Mouse (Mus musculus): ENCODE data around the gene Tmem165. TPM values are rescaled to one million over a fixed set of nuclear protein-coding genes. Genes with fewer than 3 reads are reported as not detected.
A peak's percentile ranks its signal among the peaks of the same experiment; 100 is the strongest.

Gene Tmem165
- 108 and 110 TPM in 2 replicates for polyA plus RNA-seq (2015; fragmentation: Nextera tagmentation; extraction: Ambion mirVana)

- Histone ChIP-seq H3K4me3 (peak within 1 kb of the TSS; percentile 91), H3K27ac (peak within 1 kb of the TSS; percentile 97), H3K9me3 (no peaks in the 10 kb centered on the region), H3K9ac (peak within 1 kb of the TSS; percentile 95), H3K4me1 (peaks cover 29% of the 10 kb centered on the region), H3K36me3 (no peaks in the 10 kb centered on the region), H3K4me2 (peak within 1 kb of the TSS; percentile 84), H3K27me3 (no peaks in the 10 kb centered on the region)
- WGBS: under 1% methylated on average over 44 of the region's 62 CpGs
- peak; percentile 97 for ATAC-seq (ENCODE audit: borderline replicate concordance, extremely low read depth, low FRiP score, low TSS enrichment)
Measured at GRCm38 (mm10) chr5:76183750-76184261, at the start of gene Tmem165. Gene Tmem165, plus strand, starts transcription at chr5:76183880.

DNA sequence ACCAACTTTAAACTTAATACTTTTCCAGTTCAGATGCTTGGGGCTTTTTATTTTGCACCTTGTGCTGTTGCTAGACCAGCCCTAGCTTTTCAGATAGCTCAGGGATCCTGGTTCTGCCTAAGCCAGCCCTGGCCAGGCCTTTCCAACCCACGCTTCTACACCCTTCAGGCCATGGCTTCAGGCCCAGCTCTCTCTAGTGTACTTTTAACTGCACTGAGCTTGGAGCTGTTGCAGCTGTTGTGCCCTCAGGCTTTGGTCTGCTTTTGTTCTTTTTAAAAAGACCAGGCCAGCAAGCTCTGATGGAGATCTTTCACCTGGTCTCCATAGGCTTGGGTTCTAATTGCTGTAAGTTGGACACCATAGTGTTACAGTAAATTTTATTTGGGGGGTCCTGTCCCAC lies 48.0 kb upstream of the Tmem165 start:
- H3K36me3 ChIP-seq: no peaks in the 10 kb centered on the region
- H3K4me3 ChIP-seq: no peak overlapping the region
- ATAC-seq (ENCODE audit: borderline replicate concordance, extremely low read depth, low FRiP score, low TSS enrichment): no peak
- peaks cover 8% of the 10 kb centered on the region for H3K4me1 ChIP-seq
- H3K9ac ChIP-seq: no peak overlapping the region
- H3K27me3 ChIP-seq: no peaks in the 10 kb centered on the region
- H3K4me2 ChIP-seq: no peak overlapping the region
- 64% methylated on average over 1 of the region's 1 CpGs for WGBS
- no peaks in the 10 kb centered on the region for H3K9me3 ChIP-seq
- H3K27ac ChIP-seq: peak overlapping the region; percentile 62

- Histone ChIP-seq H3K36me3 (no peaks in the 10 kb centered on the region), H3K4me1 (peaks cover 12% of the 10 kb centered on the region), H3K9ac (no peak overlapping the region), H3K9me3 (no peaks in the 10 kb centered on the region), H3K4me2 (no peak overlapping the region), H3K4me3 (no peak overlapping the region), H3K27ac (peak overlapping the region; percentile 62), H3K27me3 (no peaks in the 10 kb centered on the region)
- 92% methylated on average over 3 of the region's 3 CpGs for WGBS
- no peak for ATAC-seq (ENCODE audit: borderline replicate concordance, extremely low read depth, low FRiP score, low TSS enrichment)
Measured at GRCm38 (mm10) chr5:76136271-76136670, 47.4 kb upstream of the Tmem165 start.

- Histone ChIP-seq H3K4me2 (no peak overlapping the region), H3K4me1 (peaks cover 15% of the 10 kb centered on the region), H3K9ac (no peak overlapping the region), H3K36me3 (no peaks in the 10 kb centered on the region), H3K9me3 (no peaks in the 10 kb centered on the region), H3K4me3 (no peak overlapping the region), H3K27me3 (no peaks in the 10 kb centered on the region), H3K27ac (no peak overlapping the region)
- WGBS: 96% methylated on average over 1 of the region's 1 CpGs
- no peak for ATAC-seq (ENCODE audit: borderline replicate concordance, extremely low read depth, low FRiP score, low TSS enrichment)
Measured at GRCm38 (mm10) chr5:76137586-76137985, 46.1 kb upstream of the Tmem165 start.

DNA sequence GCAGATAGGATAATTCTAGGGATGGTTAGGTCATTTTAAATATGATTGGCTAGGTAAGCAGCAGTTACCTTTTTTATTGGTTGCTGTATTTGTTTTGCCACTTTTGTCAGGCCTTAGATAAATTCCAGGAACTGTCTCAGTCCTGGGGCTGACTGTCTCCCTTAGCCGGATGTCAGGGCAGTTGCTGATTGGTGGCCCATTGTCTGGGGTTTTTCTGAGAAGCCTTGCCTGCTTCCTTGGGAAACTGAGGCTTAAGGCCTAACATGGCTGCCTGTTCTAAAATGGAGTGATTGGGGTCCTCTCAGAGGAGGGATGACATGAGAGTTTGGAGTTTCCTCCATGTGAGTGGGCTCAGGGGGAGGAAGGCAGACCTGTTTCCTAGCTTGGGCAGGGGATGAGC lies 45.6 kb upstream of the Tmem165 start:
- no peak overlapping the region for H3K27ac ChIP-seq
- no peaks in the 10 kb centered on the region for H3K9me3 ChIP-seq
- no peak overlapping the region for H3K4me3 ChIP-seq
- 62% methylated on average over 1 of the region's 1 CpGs for whole genome bisulfite sequencing
- peaks cover 15% of the 10 kb centered on the region for H3K4me1 ChIP-seq
- H3K36me3 ChIP-seq: no peaks in the 10 kb centered on the region
- ATAC-seq (ENCODE audit: borderline replicate concordance, extremely low read depth, low FRiP score, low TSS enrichment): no peak
- no peaks in the 10 kb centered on the region for H3K27me3 ChIP-seq
- H3K9ac ChIP-seq: no peak overlapping the region
- no peak overlapping the region for H3K4me2 ChIP-seq

DNA sequence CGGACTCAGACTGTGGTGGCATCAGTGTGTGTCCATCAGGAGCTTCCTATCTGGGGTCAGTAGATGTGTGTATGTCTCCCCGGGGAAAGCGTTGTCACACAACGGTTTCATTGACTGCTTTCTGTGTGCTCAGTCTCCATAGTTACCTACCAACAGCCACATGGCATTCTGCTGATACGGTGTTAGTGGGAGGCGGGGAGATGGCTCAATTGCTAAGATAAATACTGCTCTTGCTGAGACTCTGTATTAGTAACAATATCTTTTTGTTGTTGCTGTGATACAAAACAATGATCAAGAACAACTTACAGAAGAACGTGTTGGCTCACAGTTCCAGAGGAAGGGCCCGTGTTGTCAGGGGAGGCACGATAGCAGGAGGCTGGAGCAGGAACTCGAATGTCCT lies 45.2 kb upstream of the Tmem165 start:
- H3K36me3 ChIP-seq: no peaks in the 10 kb centered on the region
- 63% methylated on average over 10 of the region's 10 CpGs for WGBS
- H3K9ac ChIP-seq: no peak overlapping the region
- H3K27ac ChIP-seq: no peak overlapping the region
- no peaks in the 10 kb centered on the region for H3K27me3 ChIP-seq
- no peak for ATAC-seq (ENCODE audit: borderline replicate concordance, extremely low read depth, low FRiP score, low TSS enrichment)
- H3K4me2 ChIP-seq: no peak overlapping the region
- no peaks in the 10 kb centered on the region for H3K9me3 ChIP-seq
- peaks cover 15% of the 10 kb centered on the region for H3K4me1 ChIP-seq
- no peak overlapping the region for H3K4me3 ChIP-seq

GRCm38 (mm10) chr5:76139171-76139671 lies 44.5 kb upstream of the Tmem165 start:
- peak overlapping the region; percentile 82 for H3K4me3 ChIP-seq
- no peak overlapping the region for H3K27ac ChIP-seq
- no peaks in the 10 kb centered on the region for H3K9me3 ChIP-seq
- peak overlapping the region; percentile 76 for H3K4me2 ChIP-seq
- 40% methylated on average over 7 of the region's 7 CpGs for WGBS
- no peaks in the 10 kb centered on the region for H3K36me3 ChIP-seq
- no peak for ATAC-seq (ENCODE audit: borderline replicate concordance, extremely low read depth, low FRiP score, low TSS enrichment)
- no peaks in the 10 kb centered on the region for H3K27me3 ChIP-seq
- H3K4me1 ChIP-seq: peaks cover 15% of the 10 kb centered on the region
- H3K9ac ChIP-seq: 0 out of 2 replicates have a peak overlapping the region, but pooled peaks have one; percentile 99

- H3K9me3 ChIP-seq: no peaks in the 10 kb centered on the region
- peak; percentile 97 for ATAC-seq (ENCODE audit: borderline replicate concordance, extremely low read depth, low FRiP score, low TSS enrichment)
- peak within 1 kb of the TSS; percentile 99 for H3K9ac ChIP-seq
- peak within 1 kb of the TSS; percentile 76 for H3K4me2 ChIP-seq
- H3K27ac ChIP-seq: peak within 1 kb of the TSS; percentile 100
- no peaks in the 10 kb centered on the region for H3K36me3 ChIP-seq
- H3K27me3 ChIP-seq: no peaks in the 10 kb centered on the region
- under 1% methylated on average over 63 of the region's 69 CpGs for WGBS
- H3K4me3 ChIP-seq: peak within 1 kb of the TSS; percentile 82
- peaks cover 15% of the 10 kb centered on the region for H3K4me1 ChIP-seq
Measured at GRCm38 (mm10) chr5:76139808-76140729, 43.6 kb upstream of the Tmem165 start, which contains the start of gene Srd5a3. Gene Srd5a3, plus strand, starts transcription at chr5:76140271.

GRCm38 (mm10) chr5:76140730-76141066 lies 43.0 kb upstream of the Tmem165 start:
- Histone ChIP-seq H3K27ac (peak overlapping the region; percentile 100), H3K9ac (peak overlapping the region; percentile 99), H3K9me3 (no peaks in the 10 kb centered on the region), H3K4me3 (peak overlapping the region; percentile 82), H3K36me3 (no peaks in the 10 kb centered on the region), H3K4me1 (peaks cover 15% of the 10 kb centered on the region), H3K4me2 (peak overlapping the region; percentile 76), H3K27me3 (no peaks in the 10 kb centered on the region)
- peak; percentile 45 for ATAC-seq (ENCODE audit: borderline replicate concordance, extremely low read depth, low FRiP score, low TSS enrichment)
- 6% methylated on average over 9 of the region's 9 CpGs for WGBS

DNA sequence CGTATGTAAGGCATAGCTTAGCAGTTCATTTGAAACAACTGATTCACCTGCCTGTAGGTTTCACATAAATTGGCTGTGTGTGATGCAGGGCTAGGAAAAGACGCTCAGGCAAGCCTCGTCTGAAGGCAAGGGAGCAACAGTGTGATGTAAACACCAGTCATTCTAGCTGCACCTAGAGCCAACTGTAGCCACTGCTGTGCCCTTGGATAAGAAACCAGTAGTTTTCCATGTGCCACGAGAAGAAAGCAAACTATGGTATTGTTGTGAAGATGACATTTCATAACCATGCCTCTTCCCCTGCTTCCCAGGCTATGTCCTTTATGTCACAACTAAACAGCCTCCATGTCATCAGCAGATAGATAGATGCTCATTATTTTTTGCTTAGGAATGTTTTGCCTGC lies 40.3 kb upstream of the Tmem165 start:
- Histone ChIP-seq H3K27ac (no peak overlapping the region), H3K4me3 (no peak overlapping the region), H3K4me1 (peaks cover 15% of the 10 kb centered on the region), H3K9me3 (no peaks in the 10 kb centered on the region), H3K27me3 (no peaks in the 10 kb centered on the region), H3K9ac (no peak overlapping the region), H3K36me3 (no peaks in the 10 kb centered on the region), H3K4me2 (no peak overlapping the region)
- WGBS: 70% methylated on average over 4 of the region's 4 CpGs
- no peak for ATAC-seq (ENCODE audit: borderline replicate concordance, extremely low read depth, low FRiP score, low TSS enrichment)

GRCm38 (mm10) chr5:76146401-76146800 lies 37.3 kb upstream of the Tmem165 start:
- Histone ChIP-seq H3K4me3 (no peak overlapping the region), H3K27me3 (no peaks in the 10 kb centered on the region), H3K36me3 (peaks cover 22% of the 10 kb centered on the region; the same call in 1 of the 2 replicates), H3K4me2 (no peak overlapping the region), H3K27ac (no peak overlapping the region), H3K9ac (no peak overlapping the region), H3K9me3 (no peaks in the 10 kb centered on the region), H3K4me1 (peaks cover 2% of the 10 kb centered on the region; the same call in 1 of the 2 replicates)
- WGBS: 93% methylated on average over 1 of the region's 1 CpGs
- peak; percentile 57; the same call in 1 of the 2 replicates for ATAC-seq (ENCODE audit: borderline replicate concordance, extremely low read depth, low FRiP score, low TSS enrichment)

- Histone ChIP-seq H3K4me1 (no peaks in the 10 kb centered on the region), H3K27ac (no peak overlapping the region), H3K9me3 (no peaks in the 10 kb centered on the region), H3K4me2 (no peak overlapping the region), H3K4me3 (no peak overlapping the region), H3K9ac (no peak overlapping the region), H3K36me3 (peaks cover 30% of the 10 kb centered on the region; the same call in 1 of the 2 replicates), H3K27me3 (no peaks in the 10 kb centered on the region)
- no peak for ATAC-seq (ENCODE audit: borderline replicate concordance, extremely low read depth, low FRiP score, low TSS enrichment)
- WGBS: 87% methylated on average over 6 of the region's 6 CpGs
Measured at GRCm38 (mm10) chr5:76149436-76149835, 34.2 kb upstream of the Tmem165 start.
